Mouse (Mus musculus): ENCODE data around the gene Olfr905. TPM values are rescaled to one million over a fixed set of nuclear protein-coding genes. Genes with fewer than 3 reads are reported as not detected.

Olfr905 gene
- polyA plus RNA-seq (2014; fragmentation: Nextera tagmentation; extraction: Ambion mirVana) = not detected in 2 replicates

GRCm38 (mm10) chr9:38470807-38471206 is at the start of gene Olfr905:
TSS of gene Olfr905 (plus strand) at chr9:38471107.
- H3K27me3 ChIP-seq (replicated peaks; ENCODE audit: control insufficient read depth, insufficient read depth, low read length) = no peaks in the 10 kb centered on the region
- no peaks in the 10 kb centered on the region for H3K36me3 ChIP-seq (ENCODE audit: control insufficient read depth, insufficient read depth, low read length)
- H3K9me3 ChIP-seq (replicated peaks; ENCODE audit: control insufficient read depth, low read length) = no peaks in the 10 kb centered on the region
- no peak within 1 kb of the TSS for H3K4me3 ChIP-seq (ENCODE audit: low read depth, low read length)
- H3K4me2 ChIP-seq (ENCODE audit: low read length) = no peak within 1 kb of the TSS
- no peak within 1 kb of the TSS for H3K9ac ChIP-seq (ENCODE audit: low read length)
- no peak within 1 kb of the TSS for H3K27ac ChIP-seq (ENCODE audit: low read depth, low read length)
- DNase-seq (ENCODE audit: low spot score) = no peak
- no peaks in the 10 kb centered on the region for H3K4me1 ChIP-seq (ENCODE audit: control insufficient read depth, insufficient read depth, low read length)
- no peak for ATAC-seq

- H3K9me3 ChIP-seq (replicated peaks; ENCODE audit: control insufficient read depth, low read length) = no peaks in the 10 kb centered on the region
- no peaks in the 10 kb centered on the region for H3K36me3 ChIP-seq (ENCODE audit: control insufficient read depth, insufficient read depth, low read length)
- H3K27ac ChIP-seq (ENCODE audit: low read depth, low read length) = no peak overlapping the region
- no peaks in the 10 kb centered on the region for H3K4me1 ChIP-seq (ENCODE audit: control insufficient read depth, insufficient read depth, low read length)
- no peak overlapping the region for H3K4me2 ChIP-seq (ENCODE audit: low read length)
- DNase-seq (ENCODE audit: low spot score) = no peak
- H3K9ac ChIP-seq (ENCODE audit: low read length) = no peak overlapping the region
- H3K4me3 ChIP-seq (ENCODE audit: low read depth, low read length) = no peak overlapping the region
- no peaks in the 10 kb centered on the region for H3K27me3 ChIP-seq (replicated peaks; ENCODE audit: control insufficient read depth, insufficient read depth, low read length)
- ATAC-seq = no peak
Measured at GRCm38 (mm10) chr9:38423801-38424200, 47.1 kb upstream of the Olfr905 start.

GRCm38 (mm10) chr9:38427026-38427425 is 43.9 kb upstream of the Olfr905 start:
- ATAC-seq = no peak
- 46% methylated on average over 1 of the region's 1 CpGs for WGBS
- no peaks in the 10 kb centered on the region for H3K4me1 ChIP-seq (ENCODE audit: control insufficient read depth, insufficient read depth, low read length)

DNA sequence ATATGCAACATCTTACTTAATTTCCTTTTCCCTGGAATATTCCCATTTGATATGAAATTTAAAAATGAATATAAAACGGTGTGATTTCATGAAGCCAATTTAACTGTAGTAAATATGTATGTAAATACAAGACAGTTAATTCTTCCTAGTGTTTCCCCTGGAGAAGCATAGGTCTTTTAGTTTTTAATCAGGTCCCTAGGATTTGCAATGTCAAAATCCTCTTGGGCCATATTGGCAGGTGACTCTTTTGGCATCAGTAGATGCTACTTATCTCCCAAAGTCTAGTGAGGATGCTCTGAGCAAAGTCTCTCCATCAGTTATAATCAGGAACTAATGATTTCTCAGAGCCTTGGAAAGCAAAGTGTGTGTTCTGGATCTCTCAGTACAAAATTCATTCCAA is 41.8 kb upstream of the Olfr905 start, which contains the start of gene Olfr901:
Gene Olfr901, plus strand, starts transcription at position 301 of the 400 bp plus-strand sequence.
- Histone ChIP-seq H3K4me3 (ENCODE audit: low read depth, low read length) (no peak within 1 kb of the TSS), H3K27me3 (replicated peaks; ENCODE audit: control insufficient read depth, insufficient read depth, low read length) (no peaks in the 10 kb centered on the region), H3K36me3 (ENCODE audit: control insufficient read depth, insufficient read depth, low read length) (no peaks in the 10 kb centered on the region), H3K9me3 (replicated peaks; ENCODE audit: control insufficient read depth, low read length) (no peaks in the 10 kb centered on the region), H3K4me2 (ENCODE audit: low read length) (no peak within 1 kb of the TSS), H3K4me1 (ENCODE audit: control insufficient read depth, insufficient read depth, low read length) (no peaks in the 10 kb centered on the region), H3K27ac (ENCODE audit: low read depth, low read length) (no peak within 1 kb of the TSS), H3K9ac (ENCODE audit: low read length) (no peak within 1 kb of the TSS)
- DNase-seq (ENCODE audit: low spot score) (no peak), ATAC-seq (no peak)
- WGBS = 83% methylated on average over 1 of the region's 1 CpGs

More at GRCm38 (mm10) chr9:38427026-38427425, 43.9 kb upstream of the Olfr905 start:
- H3K4me3 ChIP-seq (ENCODE audit: low read depth, low read length) = no peak overlapping the region
- no peaks in the 10 kb centered on the region for H3K9me3 ChIP-seq (replicated peaks; ENCODE audit: control insufficient read depth, low read length)
- no peaks in the 10 kb centered on the region for H3K36me3 ChIP-seq (ENCODE audit: control insufficient read depth, insufficient read depth, low read length)
- H3K9ac ChIP-seq (ENCODE audit: low read length) = no peak overlapping the region
- no peak overlapping the region for H3K27ac ChIP-seq (ENCODE audit: low read depth, low read length)
- DNase-seq (ENCODE audit: low spot score) = no peak
- H3K4me2 ChIP-seq (ENCODE audit: low read length) = no peak overlapping the region
- no peaks in the 10 kb centered on the region for H3K27me3 ChIP-seq (replicated peaks; ENCODE audit: control insufficient read depth, insufficient read depth, low read length)

DNA sequence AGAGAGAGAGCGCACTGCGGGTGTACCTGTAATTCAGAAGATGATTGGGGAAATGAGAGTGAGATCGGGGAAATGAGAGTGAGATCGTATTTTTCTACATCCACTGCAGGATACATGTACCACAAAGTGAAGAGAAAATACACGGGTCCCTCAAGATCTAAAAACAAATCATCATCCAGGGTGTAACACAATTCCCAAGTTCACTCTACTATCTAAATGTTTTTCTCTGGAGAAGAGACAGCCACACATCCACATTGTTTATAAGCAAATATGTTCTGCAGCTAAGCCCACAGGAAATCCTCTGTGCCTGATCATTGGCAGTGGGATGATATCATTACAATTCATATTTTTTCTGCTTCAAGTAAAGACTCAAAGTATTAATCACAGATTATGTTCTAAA is 23.6 kb upstream of the Olfr905 start, which contains the start of gene Olfr902:
Gene Olfr902, plus strand, starts transcription at position 301 of the 400 bp plus-strand sequence.
- Histone ChIP-seq H3K4me1 (ENCODE audit: control insufficient read depth, insufficient read depth, low read length) (no peaks in the 10 kb centered on the region), H3K27me3 (replicated peaks; ENCODE audit: control insufficient read depth, insufficient read depth, low read length) (no peaks in the 10 kb centered on the region), H3K4me3 (ENCODE audit: low read depth, low read length) (no peak within 1 kb of the TSS), H3K4me2 (ENCODE audit: low read length) (no peak within 1 kb of the TSS), H3K27ac (ENCODE audit: low read depth, low read length) (no peak within 1 kb of the TSS), H3K36me3 (ENCODE audit: control insufficient read depth, insufficient read depth, low read length) (no peaks in the 10 kb centered on the region), H3K9me3 (replicated peaks; ENCODE audit: control insufficient read depth, low read length) (no peaks in the 10 kb centered on the region), H3K9ac (ENCODE audit: low read length) (no peak within 1 kb of the TSS)
- DNase-seq (ENCODE audit: low spot score) (no peak), ATAC-seq (no peak)
- 98% methylated on average over 5 of the region's 5 CpGs for WGBS

DNA sequence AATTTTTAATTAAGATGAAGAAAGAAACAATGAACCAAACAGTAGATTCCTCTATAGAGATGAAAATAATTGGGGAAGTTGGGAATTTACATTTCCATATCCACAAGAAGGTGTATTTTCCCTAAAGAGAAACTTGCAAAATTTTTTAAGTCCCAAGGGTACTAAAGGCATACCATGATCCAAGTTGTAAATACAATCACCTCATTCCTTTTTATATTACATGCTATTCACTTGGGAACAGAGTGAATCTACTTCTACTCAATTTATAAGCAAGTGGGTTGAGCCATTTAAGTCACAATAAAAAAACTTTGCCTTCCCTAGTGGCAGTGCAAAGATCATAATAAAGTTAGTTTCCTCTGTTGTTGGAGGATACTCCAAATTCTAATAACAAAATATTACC is 8.1 kb upstream of the Olfr905 start, which contains the start of gene Olfr904:
Gene Olfr904, plus strand, starts transcription at position 301 of the 400 bp plus-strand sequence.
- DNase-seq (ENCODE audit: low spot score) (no peak), ATAC-seq (no peak)
- H3K9ac ChIP-seq (ENCODE audit: low read length) = no peak within 1 kb of the TSS
- no peak within 1 kb of the TSS for H3K4me2 ChIP-seq (ENCODE audit: low read length)
- no peaks in the 10 kb centered on the region for H3K4me1 ChIP-seq (ENCODE audit: control insufficient read depth, insufficient read depth, low read length)
- no peaks in the 10 kb centered on the region for H3K9me3 ChIP-seq (replicated peaks; ENCODE audit: control insufficient read depth, low read length)
- no peaks in the 10 kb centered on the region for H3K36me3 ChIP-seq (ENCODE audit: control insufficient read depth, insufficient read depth, low read length)
- H3K27ac ChIP-seq (ENCODE audit: low read depth, low read length) = no peak within 1 kb of the TSS
- no peak within 1 kb of the TSS for H3K4me3 ChIP-seq (ENCODE audit: low read depth, low read length)
- H3K27me3 ChIP-seq (replicated peaks; ENCODE audit: control insufficient read depth, insufficient read depth, low read length) = no peaks in the 10 kb centered on the region

DNA sequence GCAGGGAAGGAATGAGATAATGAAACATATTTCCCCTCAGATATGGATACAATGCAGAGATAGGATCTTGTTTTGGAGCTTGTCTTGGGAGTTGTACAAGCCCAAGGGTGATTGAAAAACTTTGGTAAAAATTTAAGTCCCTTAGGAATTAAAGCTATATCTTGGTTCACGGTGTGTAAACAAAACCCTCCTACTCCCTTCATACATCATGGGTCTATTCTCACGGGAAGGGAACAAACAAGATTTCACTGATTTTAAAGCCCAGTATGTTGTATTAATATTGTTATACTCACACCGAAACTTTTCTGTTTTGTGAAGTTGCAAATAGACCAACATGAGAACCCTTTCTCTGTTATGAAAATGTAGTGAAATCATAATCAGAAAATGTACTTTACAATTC is 15.9 kb downstream of the Olfr905 start, which contains the start of gene Olfr906:
Gene Olfr906, plus strand, starts transcription at position 301 of the 400 bp plus-strand sequence.
- Histone ChIP-seq H3K36me3 (ENCODE audit: control insufficient read depth, insufficient read depth, low read length) (no peaks in the 10 kb centered on the region), H3K4me1 (ENCODE audit: control insufficient read depth, insufficient read depth, low read length) (no peaks in the 10 kb centered on the region), H3K4me2 (ENCODE audit: low read length) (no peak within 1 kb of the TSS), H3K9ac (ENCODE audit: low read length) (no peak within 1 kb of the TSS), H3K27ac (ENCODE audit: low read depth, low read length) (no peak within 1 kb of the TSS), H3K4me3 (ENCODE audit: low read depth, low read length) (no peak within 1 kb of the TSS), H3K9me3 (replicated peaks; ENCODE audit: control insufficient read depth, low read length) (no peaks in the 10 kb centered on the region), H3K27me3 (replicated peaks; ENCODE audit: control insufficient read depth, insufficient read depth, low read length) (no peaks in the 10 kb centered on the region)
- DNase-seq (ENCODE audit: low spot score) (no peak), ATAC-seq (no peak)
- 94% methylated on average over 3 of the region's 3 CpGs for WGBS

DNA sequence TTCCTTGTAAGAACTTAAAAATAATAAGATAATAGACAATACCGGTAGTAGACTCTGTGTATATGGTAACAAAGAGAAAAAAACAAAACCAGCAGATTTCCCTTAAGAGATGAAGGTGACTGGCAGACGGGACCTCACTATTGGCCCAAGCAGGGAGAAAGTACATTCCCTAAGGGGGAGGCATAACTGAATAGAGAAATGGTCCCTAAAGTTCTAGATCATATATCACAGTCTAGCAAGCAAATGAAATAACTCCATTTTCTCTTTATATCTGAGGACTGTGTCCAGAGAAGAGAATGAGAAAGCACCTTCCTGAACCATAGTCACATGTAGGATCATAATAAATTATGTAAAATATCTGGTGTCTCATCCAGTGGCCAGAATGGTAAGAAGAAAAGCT is 24.6 kb downstream of the Olfr905 start, which contains the start of gene Olfr907:
Gene Olfr907, plus strand, starts transcription at position 301 of the 400 bp plus-strand sequence.
- ATAC-seq (no peak), DNase-seq (ENCODE audit: low spot score) (no peak)
- H3K4me2 ChIP-seq (ENCODE audit: low read length) = no peak within 1 kb of the TSS
- no peaks in the 10 kb centered on the region for H3K36me3 ChIP-seq (ENCODE audit: control insufficient read depth, insufficient read depth, low read length)
- H3K27me3 ChIP-seq (replicated peaks; ENCODE audit: control insufficient read depth, insufficient read depth, low read length) = no peaks in the 10 kb centered on the region
- H3K9me3 ChIP-seq (replicated peaks; ENCODE audit: control insufficient read depth, low read length) = no peaks in the 10 kb centered on the region
- no peaks in the 10 kb centered on the region for H3K4me1 ChIP-seq (ENCODE audit: control insufficient read depth, insufficient read depth, low read length)
- H3K4me3 ChIP-seq (ENCODE audit: low read depth, low read length) = no peak within 1 kb of the TSS
- no peak within 1 kb of the TSS for H3K27ac ChIP-seq (ENCODE audit: low read depth, low read length)
- no peak within 1 kb of the TSS for H3K9ac ChIP-seq (ENCODE audit: low read length)
- WGBS = 84% methylated on average over 2 of the region's 2 CpGs

GRCm38 (mm10) chr9:38512353-38512752 is 41.4 kb downstream of the Olfr905 start:
- Histone ChIP-seq H3K4me2 (ENCODE audit: low read length) (no peak overlapping the region), H3K27ac (ENCODE audit: low read depth, low read length) (no peak overlapping the region), H3K9me3 (replicated peaks; ENCODE audit: control insufficient read depth, low read length) (no peaks in the 10 kb centered on the region), H3K9ac (ENCODE audit: low read length) (no peak overlapping the region), H3K36me3 (ENCODE audit: control insufficient read depth, insufficient read depth, low read length) (no peaks in the 10 kb centered on the region), H3K27me3 (replicated peaks; ENCODE audit: control insufficient read depth, insufficient read depth, low read length) (no peaks in the 10 kb centered on the region), H3K4me3 (ENCODE audit: low read depth, low read length) (no peak overlapping the region), H3K4me1 (ENCODE audit: control insufficient read depth, insufficient read depth, low read length) (no peaks in the 10 kb centered on the region)
- ATAC-seq (no peak), DNase-seq (ENCODE audit: low spot score) (no peak)
- WGBS = 73% methylated on average over 2 of the region's 2 CpGs
